Mouse (Mus musculus) kidney, embryonic 14.5 days (tissue): ENCODE data around the gene Cdh13. TPM values are rescaled to one million over a fixed set of nuclear protein-coding genes. Genes with fewer than 3 reads are reported as not detected.

ENCODE experiments used
- ATAC-seq: fragments of 200-750 bp; cut with Nextera tagmentation; 2 replicates; pipeline ENCODE4 v1.8.0; 2017; ENCODE audit warnings: moderate number of reproducible peaks, mild to moderate bottlenecking, moderate TSS enrichment, moderate library complexity; ENCODE audit not compliant: low FRiP score, low TSS enrichment
- H3K27ac ChIP-seq: fragments of 300-500 bp; sonication (generic); 2 replicates; pipeline ENCODE4 v1.5.1; 2014; ENCODE audit warnings: low read depth, mild to moderate bottlenecking, low read length, moderate library complexity, mixed read lengths
- H3K27me3 ChIP-seq: fragments of 300-500 bp; sonication (generic); 2 replicates; pipeline ENCODE4 v1.6.1; 2014; ENCODE audit warnings: mild to moderate bottlenecking, low read length; ENCODE audit not compliant: control insufficient read depth, insufficient read depth
- H3K36me3 ChIP-seq: fragments of 300-500 bp; sonication (generic); 2 replicates; pipeline ENCODE4 v1.6.1; 2014; ENCODE audit warnings: low read length, mixed read lengths; ENCODE audit not compliant: control insufficient read depth, insufficient read depth
- H3K4me1 ChIP-seq: fragments of 300-500 bp; sonication (generic); 2 replicates; pipeline ENCODE4 v1.6.1; 2014; ENCODE audit warnings: low read length, mixed read lengths; ENCODE audit not compliant: control insufficient read depth, insufficient read depth
- H3K4me2 ChIP-seq: fragments of 300-500 bp; sonication (generic); replicated peaks from 2 replicates; pipeline ENCODE4 v1.6.1; 2014; ENCODE audit warnings: low read depth, mild to moderate bottlenecking, low read length
- H3K4me3 ChIP-seq: fragments of 300-500 bp; sonication (generic); 2 replicates; pipeline ENCODE4 v1.5.1; 2014; ENCODE audit warnings: mild to moderate bottlenecking, low read length
- H3K9ac ChIP-seq: fragments of 300-500 bp; sonication (generic); 2 replicates; pipeline ENCODE4 v1.6.1; 2014; ENCODE audit warnings: low read depth, mild to moderate bottlenecking, low read length, moderate library complexity
- H3K9me3 ChIP-seq: fragments of 300-500 bp; sonication (generic); 2 replicates; pipeline ENCODE4 v1.6.1; 2016; ENCODE audit warnings: low read length; ENCODE audit not compliant: control insufficient read depth
- WGBS: fragments of 180-500 bp; shearing (Covaris S2); extraction: QIAGEN DNeasy Blood & Tissue Kit; methylation state at CpG from one replicate; pipeline ENCODE4 v1.1.7; 2014; 5-methylcytosine and 5-hydroxymethylcytosine counted together
- polyA plus RNA-seq: library from polyadenylated mRNA; unstranded; fragments of >200 nt; fragmentation: Nextera tagmentation; extraction: Ambion mirVana; gene quantifications from 2 replicates; pipeline ENCODE4 v1.2.1, GENCODE M21; 2014

The Cdh13 gene
- polyA plus RNA-seq, 1 experiment from 2014 or later, result 3.1 TPM

- Histone ChIP-seq H3K4me3 (no peak overlapping the region), H3K9me3 (peaks cover 3% of the 10 kb centered on the region; the same call in 1 of the 2 replicates), H3K27ac (no peak overlapping the region), H3K36me3 (no peaks in the 10 kb centered on the region), H3K4me1 (no peaks in the 10 kb centered on the region), H3K4me2 (no peak overlapping the region), H3K9ac (no peak overlapping the region), H3K27me3 (no peaks in the 10 kb centered on the region)
- 76% methylated on average over 11 of the region's 11 CpGs for WGBS
- no peak for ATAC-seq
Measured at GRCm38 (mm10) chr8:118902402-118902801, 618.9 kb downstream of the Cdh13 start.

GRCm38 (mm10) chr8:118916513-118916912, 633.0 kb downstream of the Cdh13 start:
- no peak overlapping the region for H3K4me2 ChIP-seq
- WGBS, result 94% methylated on average over 3 of the region's 3 CpGs

GRCm38 (mm10) chr8:118937412-118937811, 653.9 kb downstream of the Cdh13 start:
- no peaks in the 10 kb centered on the region for H3K27me3 ChIP-seq
- H3K4me2 ChIP-seq, result no peak overlapping the region
- ATAC-seq, result no peak
- no peak overlapping the region for H3K9ac ChIP-seq
- 0 out of 2 replicates have a peak, but pooled peaks cover 2% of the 10 kb centered on the region for H3K4me1 ChIP-seq
- H3K4me3 ChIP-seq, result no peak overlapping the region
- 15% methylated on average over 11 of the region's 11 CpGs for WGBS
- no peaks in the 10 kb centered on the region for H3K9me3 ChIP-seq
- no peak overlapping the region for H3K27ac ChIP-seq
- no peaks in the 10 kb centered on the region for H3K36me3 ChIP-seq

More at GRCm38 (mm10) chr8:118916513-118916912, 633.0 kb downstream of the Cdh13 start:
- no peaks in the 10 kb centered on the region for H3K27me3 ChIP-seq
- no peaks in the 10 kb centered on the region for H3K36me3 ChIP-seq
- ATAC-seq, result no peak
- no peak overlapping the region for H3K4me3 ChIP-seq
- H3K27ac ChIP-seq, result no peak overlapping the region
- no peak overlapping the region for H3K9ac ChIP-seq
- peaks cover 11% of the 10 kb centered on the region for H3K9me3 ChIP-seq
- H3K4me1 ChIP-seq, result no peaks in the 10 kb centered on the region

GRCm38 (mm10) chr8:118938025-118938424, 654.5 kb downstream of the Cdh13 start:
- no peaks in the 10 kb centered on the region for H3K9me3 ChIP-seq
- no peak for ATAC-seq
- H3K27ac ChIP-seq, result no peak overlapping the region
- WGBS, result 35% methylated on average over 8 of the region's 8 CpGs
- H3K4me2 ChIP-seq, result no peak overlapping the region
- H3K9ac ChIP-seq, result no peak overlapping the region
- no peaks in the 10 kb centered on the region for H3K27me3 ChIP-seq
- no peak overlapping the region for H3K4me3 ChIP-seq
- no peaks in the 10 kb centered on the region for H3K36me3 ChIP-seq
- H3K4me1 ChIP-seq, result 0 out of 2 replicates have a peak, but pooled peaks cover 2% of the 10 kb centered on the region

- Histone ChIP-seq H3K4me1 (no peaks in the 10 kb centered on the region), H3K4me2 (no peak overlapping the region), H3K9ac (no peak overlapping the region), H3K36me3 (no peaks in the 10 kb centered on the region), H3K27me3 (no peaks in the 10 kb centered on the region), H3K4me3 (no peak overlapping the region), H3K27ac (no peak overlapping the region), H3K9me3 (no peaks in the 10 kb centered on the region)
- WGBS, result 62% methylated on average over 20 of the region's 20 CpGs
- ATAC-seq, result no peak
Measured at GRCm38 (mm10) chr8:118951766-118952741, 668.5 kb downstream of the Cdh13 start.

- Histone ChIP-seq H3K4me2 (no peak overlapping the region), H3K4me1 (no peaks in the 10 kb centered on the region), H3K4me3 (no peak overlapping the region), H3K36me3 (no peaks in the 10 kb centered on the region), H3K9me3 (no peaks in the 10 kb centered on the region), H3K27me3 (no peaks in the 10 kb centered on the region), H3K9ac (no peak overlapping the region), H3K27ac (no peak overlapping the region)
- 87% methylated on average over 3 of the region's 3 CpGs for WGBS
- no peak for ATAC-seq
Measured at GRCm38 (mm10) chr8:118956109-118956508, 672.6 kb downstream of the Cdh13 start.

GRCm38 (mm10) chr8:118961877-118962545, 678.5 kb downstream of the Cdh13 start:
- H3K4me1 ChIP-seq, result no peaks in the 10 kb centered on the region
- no peak for ATAC-seq
- no peak overlapping the region for H3K4me2 ChIP-seq
- H3K36me3 ChIP-seq, result no peaks in the 10 kb centered on the region
- H3K27me3 ChIP-seq, result no peaks in the 10 kb centered on the region
- H3K9ac ChIP-seq, result no peak overlapping the region
- H3K4me3 ChIP-seq, result no peak overlapping the region
- 73% methylated on average over 15 of the region's 15 CpGs for WGBS
- no peaks in the 10 kb centered on the region for H3K9me3 ChIP-seq
- no peak overlapping the region for H3K27ac ChIP-seq

GRCm38 (mm10) chr8:118965101-118965840, 681.7 kb downstream of the Cdh13 start:
- no peak overlapping the region for H3K4me2 ChIP-seq
- 82% methylated on average over 15 of the region's 15 CpGs for WGBS
- no peaks in the 10 kb centered on the region for H3K27me3 ChIP-seq
- ATAC-seq, result no peak
- H3K36me3 ChIP-seq, result no peaks in the 10 kb centered on the region
- no peak overlapping the region for H3K4me3 ChIP-seq
- no peak overlapping the region for H3K27ac ChIP-seq
- no peak overlapping the region for H3K9ac ChIP-seq
- no peaks in the 10 kb centered on the region for H3K9me3 ChIP-seq
- H3K4me1 ChIP-seq, result no peaks in the 10 kb centered on the region
